Mouse (Mus musculus): ENCODE measurements around the gene Mki67. TPM values are rescaled to one million over a fixed set of nuclear protein-coding genes. Genes with fewer than 3 reads are reported as not detected.
"Not testable (repeated sequence)": the region's sequence is repeated elsewhere in the genome, so short reads cannot be mapped to it uniquely, and the experiment has no call there.

Gene Mki67
- polyA plus RNA-seq, 1 experiment from 2014 or later, result 59.4 TPM

DNA sequence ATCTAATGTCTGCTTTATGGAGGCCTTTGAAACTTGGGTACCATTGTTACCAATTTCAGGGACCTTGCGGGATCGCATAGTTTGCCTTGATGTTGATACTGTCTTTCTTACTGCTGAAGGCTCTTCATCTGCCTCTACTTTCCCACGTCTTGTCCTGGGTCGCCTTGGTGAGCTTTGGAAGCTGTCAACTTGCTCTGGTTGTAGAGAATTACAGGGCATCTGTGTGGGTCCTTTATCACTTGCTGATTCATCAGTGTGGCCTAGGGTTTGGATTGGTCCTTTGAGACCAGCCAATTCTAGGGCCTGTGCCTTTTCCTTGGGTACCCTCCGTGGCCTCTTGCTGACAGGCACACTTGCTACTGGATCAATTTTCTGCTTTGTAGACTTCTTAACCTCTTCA, 21.4 kb downstream of the Mki67 start:
- Histone ChIP-seq H3K4me3 (no peak overlapping the region), H3K27ac (no peak overlapping the region), H3K9me3 (no peaks in the 10 kb centered on the region), H3K36me3 (peaks cover 88% of the 10 kb centered on the region), H3K4me1 (peaks cover 20% of the 10 kb centered on the region), H3K4me2 (no peak overlapping the region), H3K27me3 (no peaks in the 10 kb centered on the region), H3K9ac (no peak overlapping the region)
- WGBS, result 90% methylated on average over 5 of the region's 5 CpGs
- no peak for ATAC-seq (ENCODE audit: borderline replicate concordance, extremely low read depth, low FRiP score, low TSS enrichment)

DNA sequence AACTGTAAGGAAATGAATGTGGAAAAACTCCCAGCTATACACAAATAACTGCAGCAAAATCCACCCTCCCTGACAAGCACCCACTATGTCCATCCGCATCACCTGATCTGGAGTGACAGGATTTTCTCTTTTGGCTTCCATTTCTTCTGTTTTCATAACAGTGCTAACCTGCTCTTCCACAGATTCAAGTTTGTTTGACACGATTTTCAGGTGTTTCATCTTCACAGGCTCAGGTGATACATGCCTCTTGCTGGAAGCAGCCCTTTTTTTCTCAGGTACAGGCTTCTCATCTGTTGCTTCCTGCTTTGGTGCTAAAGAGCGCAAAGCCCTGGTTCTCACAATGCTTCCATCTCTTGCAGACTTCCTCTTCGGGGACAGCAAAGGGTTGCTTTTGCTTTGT, 22.0 kb downstream of the Mki67 start:
- WGBS, result 91% methylated on average over 4 of the region's 4 CpGs
- peaks cover 88% of the 10 kb centered on the region for H3K36me3 ChIP-seq
- no peak for ATAC-seq (ENCODE audit: borderline replicate concordance, extremely low read depth, low FRiP score, low TSS enrichment)

GRCm38 (mm10) chr7:135691941-135692340, 24.2 kb downstream of the Mki67 start:
- Histone ChIP-seq H3K27ac (no peak overlapping the region), H3K4me2 (no peak overlapping the region), H3K4me3 (no peak overlapping the region), H3K36me3 (peaks cover 87% of the 10 kb centered on the region), H3K4me1 (0 out of 2 replicates have a peak, but pooled peaks cover under 1% of the 10 kb centered on the region), H3K27me3 (no peaks in the 10 kb centered on the region), H3K9me3 (no peaks in the 10 kb centered on the region), H3K9ac (no peak overlapping the region)
- 93% methylated on average over 5 of the region's 5 CpGs for WGBS
- no peak for ATAC-seq (ENCODE audit: borderline replicate concordance, extremely low read depth, low FRiP score, low TSS enrichment)

More for the DNA sequence above, 22.0 kb downstream of the Mki67 start:
- H3K27ac ChIP-seq, result no peak overlapping the region
- H3K4me2 ChIP-seq, result no peak overlapping the region
- no peak overlapping the region for H3K9ac ChIP-seq
- H3K4me3 ChIP-seq, result no peak overlapping the region
- H3K4me1 ChIP-seq, result peaks cover 20% of the 10 kb centered on the region
- H3K9me3 ChIP-seq, result no peaks in the 10 kb centered on the region
- no peaks in the 10 kb centered on the region for H3K27me3 ChIP-seq

GRCm38 (mm10) chr7:135689396-135689795, 26.8 kb downstream of the Mki67 start:
- H3K36me3 ChIP-seq, result peaks cover 79% of the 10 kb centered on the region
- H3K4me2 ChIP-seq, result no peak overlapping the region
- no peak overlapping the region for H3K9ac ChIP-seq
- H3K4me1 ChIP-seq, result no peaks in the 10 kb centered on the region
- 94% methylated on average over 7 of the region's 7 CpGs for WGBS
- no peak overlapping the region for H3K4me3 ChIP-seq
- no peaks in the 10 kb centered on the region for H3K9me3 ChIP-seq
- H3K27me3 ChIP-seq, result no peaks in the 10 kb centered on the region
- no peak overlapping the region for H3K27ac ChIP-seq
- no peak for ATAC-seq (ENCODE audit: borderline replicate concordance, extremely low read depth, low FRiP score, low TSS enrichment)

- no peak for ATAC-seq (ENCODE audit: borderline replicate concordance, extremely low read depth, low FRiP score, low TSS enrichment)
- H3K27me3 ChIP-seq, result no peaks in the 10 kb centered on the region
- H3K36me3 ChIP-seq, result peaks cover 43% of the 10 kb centered on the region
- no peak overlapping the region for H3K27ac ChIP-seq
- H3K4me3 ChIP-seq, result no peak overlapping the region
- WGBS, result 77% methylated on average over 7 of the region's 7 CpGs
- no peak overlapping the region for H3K9ac ChIP-seq
- no peak overlapping the region for H3K4me2 ChIP-seq
- H3K9me3 ChIP-seq, result no peaks in the 10 kb centered on the region
- no peaks in the 10 kb centered on the region for H3K4me1 ChIP-seq
Observed at GRCm38 (mm10) chr7:135684938-135685337, 31.2 kb downstream of the Mki67 start.

DNA sequence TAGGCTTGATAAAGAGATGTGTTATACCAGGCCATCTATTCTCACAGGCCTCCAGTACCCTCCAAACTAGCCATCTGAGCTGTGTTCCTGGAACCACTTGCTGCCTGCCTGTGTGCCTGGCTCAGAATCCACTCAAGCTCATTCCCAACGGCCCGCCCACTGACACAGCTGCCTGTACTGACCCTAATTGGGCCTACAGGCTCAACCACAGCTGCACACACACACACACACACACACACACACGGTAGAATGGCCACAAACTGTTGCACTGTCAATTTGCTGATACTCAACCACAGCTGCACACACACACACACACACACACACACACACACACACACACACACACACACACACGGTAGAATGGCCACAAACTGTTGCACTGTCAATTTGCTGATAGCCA, 32.1 kb downstream of the Mki67 start:
- not testable (repeated sequence) for H3K4me3 ChIP-seq; H3K9ac ChIP-seq; H3K9me3 ChIP-seq; ATAC-seq (ENCODE audit: borderline replicate concordance, extremely low read depth, low FRiP score, low TSS enrichment); H3K27ac ChIP-seq; H3K4me2 ChIP-seq; H3K4me1 ChIP-seq; H3K27me3 ChIP-seq
- H3K36me3 ChIP-seq, result peaks cover 37% of the 10 kb centered on the region
- WGBS, result 55% methylated on average over 4 of the region's 4 CpGs

DNA sequence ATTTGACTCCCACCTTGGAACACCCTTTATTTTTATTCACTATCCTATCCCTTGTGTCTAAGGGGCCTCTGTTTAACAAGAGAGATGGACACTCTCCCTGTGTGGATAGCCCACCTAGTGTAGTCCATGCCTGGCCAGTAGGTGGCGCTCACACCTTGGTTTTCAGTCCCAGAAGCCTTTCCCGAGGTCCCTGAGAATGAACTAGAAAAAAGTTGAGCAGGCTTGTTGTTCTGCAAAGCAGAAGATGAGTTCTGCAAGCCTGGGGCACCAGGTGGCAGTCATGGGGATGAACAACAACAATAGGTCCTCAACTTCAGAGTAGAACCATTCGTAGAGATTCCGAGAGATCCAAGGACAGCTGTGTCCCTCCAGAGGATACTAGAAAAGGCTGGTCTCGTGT, 35.8 kb downstream of the Mki67 start:
- Histone ChIP-seq H3K36me3 (peaks cover 3% of the 10 kb centered on the region; the same call in 1 of the 2 replicates), H3K4me1 (no peaks in the 10 kb centered on the region), H3K9me3 (no peaks in the 10 kb centered on the region), H3K4me3 (no peak overlapping the region), H3K4me2 (no peak overlapping the region), H3K27me3 (no peaks in the 10 kb centered on the region), H3K27ac (no peak overlapping the region), H3K9ac (no peak overlapping the region)
- 68% methylated on average over 5 of the region's 5 CpGs for WGBS
- ATAC-seq (ENCODE audit: borderline replicate concordance, extremely low read depth, low FRiP score, low TSS enrichment), result 0 out of 2 replicates have a peak, but pooled peaks have one; percentile 28

DNA sequence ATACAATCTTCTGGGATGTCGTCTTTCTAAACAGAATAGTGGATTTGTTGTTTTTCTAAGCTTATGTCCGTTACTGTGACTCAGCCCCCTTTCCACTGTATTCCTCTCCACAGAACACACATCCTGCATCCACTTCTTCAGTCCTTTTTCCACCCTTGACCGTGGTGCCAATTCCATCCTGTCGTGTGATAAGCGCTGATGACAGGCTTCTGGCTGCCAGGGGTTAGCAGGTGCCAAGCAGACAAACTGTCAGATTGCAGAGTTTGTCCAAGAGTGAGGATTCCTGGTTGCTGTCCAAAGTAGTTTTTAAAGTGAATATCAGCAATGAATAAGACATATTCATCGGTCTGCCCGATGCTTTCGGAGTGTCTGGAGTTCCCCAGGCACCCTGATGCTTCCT, 39.4 kb downstream of the Mki67 start:
- no peaks in the 10 kb centered on the region for H3K27me3 ChIP-seq
- no peak for ATAC-seq (ENCODE audit: borderline replicate concordance, extremely low read depth, low FRiP score, low TSS enrichment)
- no peaks in the 10 kb centered on the region for H3K9me3 ChIP-seq
- H3K4me1 ChIP-seq, result no peaks in the 10 kb centered on the region
- no peak overlapping the region for H3K27ac ChIP-seq
- H3K9ac ChIP-seq, result no peak overlapping the region
- H3K4me3 ChIP-seq, result no peak overlapping the region
- 59% methylated on average over 8 of the region's 8 CpGs for WGBS
- H3K36me3 ChIP-seq, result no peaks in the 10 kb centered on the region
- H3K4me2 ChIP-seq, result no peak overlapping the region

GRCm38 (mm10) chr7:135673576-135673975, 42.6 kb downstream of the Mki67 start:
- H3K9me3 ChIP-seq, result no peaks in the 10 kb centered on the region
- no peak overlapping the region for H3K27ac ChIP-seq
- WGBS, result 62% methylated on average over 3 of the region's 3 CpGs
- no peak for ATAC-seq (ENCODE audit: borderline replicate concordance, extremely low read depth, low FRiP score, low TSS enrichment)
- H3K4me1 ChIP-seq, result no peaks in the 10 kb centered on the region
- H3K9ac ChIP-seq, result no peak overlapping the region
- no peak overlapping the region for H3K4me3 ChIP-seq
- H3K27me3 ChIP-seq, result no peaks in the 10 kb centered on the region
- H3K36me3 ChIP-seq, result no peaks in the 10 kb centered on the region
- H3K4me2 ChIP-seq, result no peak overlapping the region

- Histone ChIP-seq H3K9me3 (no peaks in the 10 kb centered on the region), H3K4me3 (no peak overlapping the region), H3K9ac (no peak overlapping the region), H3K27me3 (no peaks in the 10 kb centered on the region), H3K4me1 (no peaks in the 10 kb centered on the region), H3K27ac (no peak overlapping the region), H3K36me3 (no peaks in the 10 kb centered on the region), H3K4me2 (no peak overlapping the region)
- peak; percentile 17; the same call in 1 of the 2 replicates for ATAC-seq (ENCODE audit: borderline replicate concordance, extremely low read depth, low FRiP score, low TSS enrichment)
- 33% methylated on average over 16 of the region's 16 CpGs for WGBS
Observed at GRCm38 (mm10) chr7:135668852-135669739, 47.1 kb downstream of the Mki67 start.

DNA sequence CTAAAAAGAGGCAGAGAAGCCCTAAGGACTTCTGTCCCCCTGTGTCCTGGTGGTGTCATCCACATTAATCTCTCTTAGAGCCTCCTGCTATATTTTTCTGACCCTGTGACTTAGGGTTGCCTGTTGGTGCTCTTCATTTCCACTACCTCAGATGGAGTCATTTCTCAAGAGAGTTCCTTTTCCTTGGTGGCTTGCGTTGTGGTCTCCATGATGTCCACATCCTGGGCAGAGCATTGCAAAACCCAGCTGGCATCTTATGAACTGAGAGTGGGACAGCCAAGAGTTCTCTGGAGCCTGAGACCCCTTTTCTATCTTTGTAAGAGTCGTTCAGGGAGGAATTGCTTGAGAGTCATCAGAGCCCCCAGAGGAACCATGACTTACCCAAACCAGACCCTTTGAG, 49.8 kb downstream of the Mki67 start:
- H3K4me3 ChIP-seq, result no peak overlapping the region
- H3K9me3 ChIP-seq, result no peaks in the 10 kb centered on the region
- H3K4me2 ChIP-seq, result no peak overlapping the region
- H3K27ac ChIP-seq, result no peak overlapping the region
- H3K27me3 ChIP-seq, result no peaks in the 10 kb centered on the region
- no peak for ATAC-seq (ENCODE audit: borderline replicate concordance, extremely low read depth, low FRiP score, low TSS enrichment)
- no peak overlapping the region for H3K9ac ChIP-seq
- no peaks in the 10 kb centered on the region for H3K36me3 ChIP-seq
- 79% methylated on average over 2 of the region's 2 CpGs for WGBS
- no peaks in the 10 kb centered on the region for H3K4me1 ChIP-seq

DNA sequence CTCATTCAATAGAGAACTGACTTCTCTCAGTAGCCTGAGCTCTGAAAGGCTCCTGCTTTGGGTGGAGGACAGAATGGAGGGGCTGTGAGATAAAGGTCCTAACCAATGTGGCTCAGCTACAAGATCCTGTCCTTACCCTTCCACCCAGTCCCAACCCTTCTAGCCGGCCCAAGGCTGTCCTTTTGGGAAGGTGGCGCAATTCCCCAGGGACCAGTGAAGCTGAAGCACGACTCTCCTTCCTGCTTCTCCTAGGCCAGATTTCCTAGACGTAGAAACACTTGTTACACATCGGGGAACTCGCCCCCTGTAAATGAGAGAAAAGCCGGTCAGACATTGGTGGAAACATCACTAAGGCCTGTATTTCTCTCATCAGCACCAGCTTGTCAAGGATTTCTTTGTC, 52.0 kb downstream of the Mki67 start:
- Histone ChIP-seq H3K9me3 (no peaks in the 10 kb centered on the region), H3K4me1 (no peaks in the 10 kb centered on the region), H3K4me3 (no peak overlapping the region), H3K4me2 (no peak overlapping the region), H3K9ac (no peak overlapping the region), H3K27ac (no peak overlapping the region), H3K36me3 (no peaks in the 10 kb centered on the region), H3K27me3 (no peaks in the 10 kb centered on the region)
- 73% methylated on average over 7 of the region's 7 CpGs for WGBS
- no peak for ATAC-seq (ENCODE audit: borderline replicate concordance, extremely low read depth, low FRiP score, low TSS enrichment)
